Mouse (Mus musculus) forebrain, embryonic 14.5 days (tissue): ENCODE measurements at regions not wholly inside any gene's neighbourhood (a gene's known extent, or its start where the extent isn't known, plus 50 kb on each side); places are given as distances from the start of the nearest gene placed in this dataset.

Experiments
- ATAC-seq: fragments of 200-750 bp; cut with Nextera tagmentation; 2 replicates; pipeline ENCODE4 v1.8.0; 2017; ENCODE audit warnings: mild to moderate bottlenecking, moderate library complexity
- DNase-seq: peaks from one replicate; pipeline ENCODE4 v3.0.0-alpha.2; 2015; ENCODE audit warnings: low spot score
- H3K27ac ChIP-seq: fragments of 300-500 bp; sonication (generic); 2 replicates; pipeline ENCODE4 v1.5.1; 2014; ENCODE audit warnings: low read depth, mild to moderate bottlenecking, control low read depth, low read length, moderate library complexity
- H3K27me3 ChIP-seq: fragments of 300-500 bp; sonication (generic); replicated peaks from 2 replicates; pipeline ENCODE4 v1.6.1; 2014; ENCODE audit warnings: low read length, control low read depth, mixed read lengths; ENCODE audit not compliant: control insufficient read depth, insufficient read depth
- H3K36me3 ChIP-seq: fragments of 300-500 bp; sonication (generic); 2 replicates; pipeline ENCODE4 v1.6.1; 2014; ENCODE audit warnings: low read length, control low read depth; ENCODE audit not compliant: control insufficient read depth, insufficient read depth
- H3K4me1 ChIP-seq: fragments of 300-500 bp; sonication (generic); 2 replicates; pipeline ENCODE4 v1.6.1; 2014; ENCODE audit warnings: antibody characterized with exemption, low read length, control low read depth; ENCODE audit not compliant: control insufficient read depth, insufficient read depth
- H3K4me2 ChIP-seq: fragments of 300-500 bp; sonication (generic); 2 replicates; pipeline ENCODE4 v1.6.1; 2014; ENCODE audit warnings: mild to moderate bottlenecking, control low read depth, low read length
- H3K4me3 ChIP-seq: fragments of 300-500 bp; sonication (generic); 2 replicates; pipeline ENCODE4 v1.5.1; 2014; ENCODE audit warnings: low read depth, low read length, control low read depth
- H3K9ac ChIP-seq: fragments of 300-500 bp; sonication (generic); 2 replicates; pipeline ENCODE4 v1.6.1; 2014; ENCODE audit warnings: mild to moderate bottlenecking, low read length, control low read depth, moderate library complexity
- H3K9me3 ChIP-seq: fragments of 300-500 bp; sonication (generic); replicated peaks from 2 replicates; pipeline ENCODE4 v1.6.1; 2016; ENCODE audit warnings: low read length, control low read depth, mixed read lengths; ENCODE audit not compliant: control insufficient read depth
- WGBS: fragments of 180-500 bp; shearing (Covaris S2); extraction: QIAGEN DNeasy Blood & Tissue Kit; methylation state at CpG from one replicate; pipeline ENCODE4 v1.1.7; 2014; 5-methylcytosine and 5-hydroxymethylcytosine counted together

DNA sequence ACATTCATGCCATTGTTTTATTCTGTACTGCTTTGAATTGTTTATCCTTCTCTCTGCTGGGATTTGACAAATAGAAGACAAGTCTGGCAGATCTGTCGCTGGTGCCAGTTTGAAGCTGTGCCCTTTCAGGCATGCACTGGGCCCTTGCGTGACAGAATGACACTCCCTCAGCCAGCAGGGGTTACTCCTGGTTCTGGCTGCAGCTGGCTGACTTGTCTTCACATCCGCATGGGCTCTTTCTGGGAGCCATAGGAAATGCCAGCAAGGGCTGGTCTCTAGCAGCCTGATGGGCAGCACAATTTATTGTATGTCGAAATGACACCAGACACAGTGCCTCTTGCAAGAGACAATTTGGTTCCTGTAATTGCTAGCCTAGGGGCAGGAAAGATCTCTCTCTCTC is 102.5 kb downstream of the 4930564D02Rik start:
- 57% methylated on average over 4 of the region's 4 CpGs for WGBS

DNA sequence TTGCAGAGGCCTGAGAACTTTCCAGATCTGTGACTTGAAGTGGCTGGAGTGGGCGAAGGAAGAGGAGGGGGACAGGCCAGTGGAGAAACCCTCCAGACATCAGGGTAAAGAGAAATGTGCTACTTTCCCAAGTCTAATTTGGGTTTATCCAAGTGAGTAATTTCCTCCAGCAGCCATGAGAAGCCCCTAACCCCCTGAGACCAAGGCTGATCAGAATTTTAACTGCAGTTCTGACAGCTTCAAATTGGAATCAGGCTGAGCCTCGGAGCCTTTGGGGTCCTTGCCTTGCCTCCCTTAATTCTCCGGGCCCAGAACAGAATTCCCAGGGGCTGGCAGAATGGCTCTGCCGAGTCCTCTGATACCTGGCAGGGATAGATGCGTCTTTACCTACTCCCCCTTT is 104.9 kb downstream of the 4930564D02Rik start:
- Histone ChIP-seq H3K27me3 (no peaks in the 10 kb centered on the region), H3K4me1 (no peaks in the 10 kb centered on the region), H3K9ac (no peak overlapping the region), H3K4me3 (no peak overlapping the region), H3K36me3 (no peaks in the 10 kb centered on the region), H3K4me2 (no peak overlapping the region), H3K9me3 (no peaks in the 10 kb centered on the region), H3K27ac (no peak overlapping the region)
- no peak for DNase-seq
- whole genome bisulfite sequencing, result 76% methylated on average over 5 of the region's 5 CpGs
- ATAC-seq, result no peak

More for the DNA sequence above, 102.5 kb downstream of the 4930564D02Rik start:
- no peak overlapping the region for H3K9ac ChIP-seq
- no peak overlapping the region for H3K4me3 ChIP-seq
- H3K9me3 ChIP-seq, result no peaks in the 10 kb centered on the region
- no peaks in the 10 kb centered on the region for H3K36me3 ChIP-seq
- no peaks in the 10 kb centered on the region for H3K27me3 ChIP-seq
- ATAC-seq (no peak), DNase-seq (peak; percentile 8)
- H3K4me2 ChIP-seq, result no peak overlapping the region
- no peaks in the 10 kb centered on the region for H3K4me1 ChIP-seq
- no peak overlapping the region for H3K27ac ChIP-seq

DNA sequence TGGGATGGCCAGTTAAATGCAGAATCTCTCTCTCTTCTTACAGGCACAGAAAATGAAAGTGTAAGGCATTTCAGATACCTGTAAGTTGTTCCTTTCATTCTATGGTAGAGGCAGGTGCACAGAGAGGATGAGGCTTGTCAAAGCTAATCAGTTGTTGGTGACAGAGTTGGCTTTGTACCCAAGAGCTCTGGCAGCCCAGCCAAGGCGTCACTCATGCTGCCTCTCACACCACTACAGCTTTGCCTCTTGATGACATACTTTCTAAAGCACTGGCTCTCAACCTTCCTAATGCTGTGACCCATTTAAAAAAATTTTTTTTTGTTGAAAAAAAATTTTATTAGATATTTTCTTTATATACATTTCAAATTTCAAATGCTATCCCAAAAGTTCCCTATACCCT is 105.4 kb downstream of the 4930564D02Rik start:
- H3K4me3 ChIP-seq, result no peak overlapping the region
- H3K27ac ChIP-seq, result no peak overlapping the region
- H3K36me3 ChIP-seq, result no peaks in the 10 kb centered on the region
- DNase-seq (no peak), ATAC-seq (no peak)
- no peak overlapping the region for H3K9ac ChIP-seq
- no peaks in the 10 kb centered on the region for H3K27me3 ChIP-seq
- 89% methylated on average over 1 of the region's 1 CpGs for WGBS
- no peaks in the 10 kb centered on the region for H3K4me1 ChIP-seq
- no peak overlapping the region for H3K4me2 ChIP-seq
- no peaks in the 10 kb centered on the region for H3K9me3 ChIP-seq

- Histone ChIP-seq H3K4me1 (no peaks in the 10 kb centered on the region), H3K9ac (no peak overlapping the region), H3K36me3 (no peaks in the 10 kb centered on the region), H3K9me3 (no peaks in the 10 kb centered on the region), H3K27me3 (no peaks in the 10 kb centered on the region), H3K4me3 (no peak overlapping the region), H3K27ac (no peak overlapping the region), H3K4me2 (no peak overlapping the region)
- WGBS, result 83% methylated on average over 7 of the region's 7 CpGs
- ATAC-seq (no peak), DNase-seq (no peak)
These were observed 124.7 kb downstream of the 4930564D02Rik start for GRCm38 (mm10) chr3:105191303-105191702.

- no peak overlapping the region for H3K4me3 ChIP-seq
- DNase-seq (no peak), ATAC-seq (no peak)
- 60% methylated on average over 7 of the region's 7 CpGs for WGBS
- no peaks in the 10 kb centered on the region for H3K4me1 ChIP-seq
- H3K27ac ChIP-seq, result no peak overlapping the region
- no peaks in the 10 kb centered on the region for H3K27me3 ChIP-seq
- no peaks in the 10 kb centered on the region for H3K9me3 ChIP-seq
- H3K9ac ChIP-seq, result no peak overlapping the region
- no peaks in the 10 kb centered on the region for H3K36me3 ChIP-seq
- no peak overlapping the region for H3K4me2 ChIP-seq
These were observed 125.2 kb downstream of the 4930564D02Rik start for GRCm38 (mm10) chr3:105191830-105192229.

GRCm38 (mm10) chr3:105200735-105201134 is 134.1 kb downstream of the 4930564D02Rik start:
- H3K9ac ChIP-seq, result no peak overlapping the region
- ATAC-seq, result no peak
- H3K27ac ChIP-seq, result no peak overlapping the region

DNA sequence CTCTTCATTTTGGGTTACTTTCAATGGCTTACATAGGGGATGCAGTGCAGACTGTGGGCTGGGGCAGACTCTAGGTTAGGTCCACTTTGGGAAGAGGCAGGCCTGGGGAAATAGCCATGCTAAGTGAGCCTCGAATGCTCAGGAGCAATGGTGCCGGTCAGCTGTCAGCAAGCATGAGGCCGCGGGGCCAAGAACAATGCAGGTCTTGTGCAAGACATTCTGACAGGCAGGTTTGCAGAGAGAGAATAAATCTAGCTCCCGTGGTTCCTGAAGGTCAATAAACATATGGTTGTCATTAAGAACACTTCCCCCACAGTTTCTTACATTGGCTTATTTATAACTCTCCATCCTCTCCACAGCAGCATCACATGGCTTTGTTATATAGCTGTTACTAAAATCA is 142.5 kb downstream of the 4930564D02Rik start:
- no peaks in the 10 kb centered on the region for H3K9me3 ChIP-seq
- no peak for DNase-seq
- no peak overlapping the region for H3K4me2 ChIP-seq
- ATAC-seq, result no peak
- no peaks in the 10 kb centered on the region for H3K4me1 ChIP-seq
- H3K27ac ChIP-seq, result no peak overlapping the region
- H3K4me3 ChIP-seq, result no peak overlapping the region
- H3K36me3 ChIP-seq, result no peaks in the 10 kb centered on the region
- H3K27me3 ChIP-seq, result no peaks in the 10 kb centered on the region
- WGBS, result 75% methylated on average over 5 of the region's 5 CpGs
- no peak overlapping the region for H3K9ac ChIP-seq

More at GRCm38 (mm10) chr3:105200735-105201134, 134.1 kb downstream of the 4930564D02Rik start:
- DNase-seq, result no peak
- no peak overlapping the region for H3K4me3 ChIP-seq
- H3K27me3 ChIP-seq, result no peaks in the 10 kb centered on the region
- H3K9me3 ChIP-seq, result no peaks in the 10 kb centered on the region
- WGBS, result 89% methylated on average over 3 of the region's 3 CpGs
- no peaks in the 10 kb centered on the region for H3K36me3 ChIP-seq
- H3K4me2 ChIP-seq, result no peak overlapping the region
- no peaks in the 10 kb centered on the region for H3K4me1 ChIP-seq

GRCm38 (mm10) chr3:105211023-105211422 is 144.4 kb downstream of the 4930564D02Rik start:
- no peak overlapping the region for H3K27ac ChIP-seq
- no peaks in the 10 kb centered on the region for H3K4me1 ChIP-seq
- H3K9me3 ChIP-seq, result no peaks in the 10 kb centered on the region
- no peak overlapping the region for H3K4me3 ChIP-seq
- DNase-seq, result no peak
- ATAC-seq, result no peak
- H3K27me3 ChIP-seq, result no peaks in the 10 kb centered on the region
- H3K9ac ChIP-seq, result no peak overlapping the region
- WGBS, result 93% methylated on average over 1 of the region's 1 CpGs
- H3K36me3 ChIP-seq, result no peaks in the 10 kb centered on the region
- no peak overlapping the region for H3K4me2 ChIP-seq

- Histone ChIP-seq H3K27ac (no peak overlapping the region), H3K9me3 (no peaks in the 10 kb centered on the region), H3K4me1 (no peaks in the 10 kb centered on the region), H3K4me2 (no peak overlapping the region), H3K9ac (no peak overlapping the region), H3K27me3 (no peaks in the 10 kb centered on the region), H3K4me3 (no peak overlapping the region), H3K36me3 (no peaks in the 10 kb centered on the region)
- DNase-seq, result no peak
- ATAC-seq, result no peak
- WGBS, result 73% methylated on average over 3 of the region's 3 CpGs
These were observed 145.1 kb downstream of the 4930564D02Rik start for GRCm38 (mm10) chr3:105211726-105212125.
